Mouse (Mus musculus) CH12.LX (cell line): ENCODE measurements at regions not wholly inside any gene's neighbourhood (a gene's known extent, or its start where the extent isn't known, plus 50 kb on each side); places are given as distances from the start of the nearest gene placed in this dataset.

ENCODE experiments used
- DNase-seq: peaks from one replicate; pipeline ENCODE4 v3.0.0-alpha.2; 2013; ENCODE audit errors: extremely low read depth
- H3K27ac ChIP-seq: 2 replicates; pipeline ENCODE4 v1.5.1; 2012; ENCODE audit warnings: low read depth, mild to moderate bottlenecking, control low read depth, moderate library complexity; ENCODE audit not compliant: insufficient read depth
- H3K27me3 ChIP-seq: replicated peaks from 2 replicates; pipeline ENCODE3; 2012; ENCODE audit warnings: inconsistent platforms
- H3K36me3 ChIP-seq, 2 experiments: replicated peaks in 1 of 2; 2 replicates each; pipeline versions ENCODE3 to v1.6.1; 2012; ENCODE audit warnings: inconsistent platforms in 1 of 2, low read length in 1 of 2, mild to moderate bottlenecking in 1 of 2, mixed read lengths in 1 of 2, moderate library complexity in 1 of 2; ENCODE audit not compliant: control insufficient read depth in 1 of 2, insufficient read depth in 1 of 2
- H3K4me1 ChIP-seq, 2 experiments: 2 replicates each; pipeline ENCODE4 v1.6.1; 2012; ENCODE audit warnings: inconsistent platforms in 1 of 2, moderate library complexity in 1 of 2; ENCODE audit not compliant: insufficient read depth in 2 of 2, control insufficient read depth in 1 of 2
- H3K4me2 ChIP-seq: 2 replicates; pipeline ENCODE4 v1.6.1; 2012; ENCODE audit warnings: low read depth, mild to moderate bottlenecking, control low read depth; ENCODE audit not compliant: poor library complexity, insufficient read depth, severe bottlenecking
- H3K4me3 ChIP-seq, 3 experiments: fragments of 150-350 bp in 1 of 3; sonication (generic) in 1 of 3; replicated peaks in 1 of 3; 2 replicates each; pipeline versions ENCODE3 to v1.5.1; 2011 to 2012; ENCODE audit warnings: low read depth in 2 of 3, low read length in 2 of 3, mild to moderate bottlenecking in 2 of 3, moderate library complexity in 2 of 3, control low read depth in 1 of 3, improper control_type of control experiment in 1 of 3, inconsistent platforms in 1 of 3, mixed read lengths in 1 of 3; ENCODE audit not compliant: poor library complexity in 1 of 3
- H3K79me2 ChIP-seq: replicated peaks from 2 replicates; pipeline ENCODE4 v1.6.1; 2012; ENCODE audit warnings: mild to moderate bottlenecking, moderate library complexity; ENCODE audit not compliant: control insufficient read depth, poor library complexity, insufficient read depth, severe bottlenecking; ENCODE audit errors: extremely low read depth
- H3K9ac ChIP-seq: 2 replicates; pipeline ENCODE4 v1.6.1; 2012; ENCODE audit warnings: low read depth, mild to moderate bottlenecking, control low read depth, moderate library complexity; ENCODE audit not compliant: insufficient read depth
- H3K9me3 ChIP-seq: replicated peaks from 2 replicates; pipeline ENCODE3; 2012; ENCODE audit warnings: low read length, inconsistent platforms, mixed read lengths
- BHLHE40 ChIP-seq: IDR thresholded peaks from 2 replicates; pipeline ENCODE4 v1.6.1; 2011; ENCODE audit warnings: mild to moderate bottlenecking, low read depth, low read length, improper control_type of control experiment
- CHD1 ChIP-seq: IDR thresholded peaks from 2 replicates; pipeline ENCODE4 v1.6.1; 2012; ENCODE audit warnings: low read depth, low read length, improper control_type of control experiment, inconsistent platforms
- CTCF ChIP-seq, 2 experiments: IDR thresholded peaks in 1 of 2; conservative IDR thresholded peaks in 1 of 2; 2 replicates each; pipeline ENCODE4 v1.5.1; 2011 to 2012; ENCODE audit warnings: low read depth in 2 of 2, low read length in 2 of 2, improper control_type of control experiment in 1 of 2, inconsistent platforms in 1 of 2, mild to moderate bottlenecking in 1 of 2, moderate library complexity in 1 of 2
- E2F4 ChIP-seq: IDR thresholded peaks from 2 replicates; pipeline ENCODE4 v1.6.1; 2011; ENCODE audit warnings: low read depth, low read length, improper control_type of control experiment; ENCODE audit not compliant: insufficient replicate concordance
- ETS1 ChIP-seq: conservative IDR thresholded peaks from 2 replicates; pipeline ENCODE4 v1.6.1; 2012; ENCODE audit warnings: low read depth, mild to moderate bottlenecking, inconsistent platforms, low read length, improper control_type of control experiment, moderate library complexity
- IRF4 ChIP-seq: IDR thresholded peaks from 2 replicates; pipeline ENCODE4 v1.6.1; 2014; ENCODE audit warnings: low read depth, mild to moderate bottlenecking, inconsistent platforms, low read length, improper control_type of control experiment
- JUND ChIP-seq: conservative IDR thresholded peaks from 2 replicates; pipeline ENCODE4 v1.6.1; 2011; ENCODE audit warnings: low read depth, low read length, improper control_type of control experiment
- MAFK ChIP-seq: IDR thresholded peaks from 2 replicates; pipeline ENCODE4 v1.6.1; 2011; ENCODE audit warnings: low read length, improper control_type of control experiment; ENCODE audit not compliant: insufficient replicate concordance
- MAZ ChIP-seq: IDR thresholded peaks from 2 replicates; pipeline ENCODE4 v1.6.1; 2012; ENCODE audit warnings: low read depth, mild to moderate bottlenecking, inconsistent platforms, low read length, improper control_type of control experiment, moderate library complexity
- MEF2A ChIP-seq: IDR thresholded peaks from 2 replicates; pipeline ENCODE4 v1.6.1; 2014; ENCODE audit warnings: low read depth, mild to moderate bottlenecking, inconsistent platforms, low read length, improper control_type of control experiment, borderline replicate concordance
- MXI1 ChIP-seq: IDR thresholded peaks from 2 replicates; pipeline ENCODE4 v1.6.1; 2011; ENCODE audit warnings: mild to moderate bottlenecking, low read depth, low read length, improper control_type of control experiment
- NELFE ChIP-seq: IDR thresholded peaks from 2 replicates; pipeline ENCODE4 v1.6.1; 2011; ENCODE audit warnings: low read depth, low read length, improper control_type of control experiment
- NRF1 ChIP-seq: IDR thresholded peaks from 2 replicates; pipeline ENCODE4 v1.6.1; 2014; ENCODE audit warnings: low read depth, mild to moderate bottlenecking, inconsistent platforms, low read length, improper control_type of control experiment, moderate library complexity
- PAX5 ChIP-seq: IDR thresholded peaks from 2 replicates; pipeline ENCODE4 v1.6.1; 2012; ENCODE audit warnings: low read length, inconsistent platforms, mixed read lengths
- POLR2A ChIP-seq: IDR thresholded peaks from 2 replicates; pipeline ENCODE4 v1.6.1; 2011; ENCODE audit warnings: low read depth, mild to moderate bottlenecking, improper control_type of control experiment, low read length
- POLR2AphosphoS2 ChIP-seq: IDR thresholded peaks from 2 replicates; pipeline ENCODE4 v1.6.1; 2011; ENCODE audit warnings: low read depth, low read length, improper control_type of control experiment
- RCOR1 ChIP-seq: conservative IDR thresholded peaks from 2 replicates; pipeline ENCODE4 v1.6.1; 2012; ENCODE audit warnings: low read depth, mild to moderate bottlenecking, inconsistent platforms, low read length, improper control_type of control experiment
- TBP ChIP-seq: conservative IDR thresholded peaks from 2 replicates; pipeline ENCODE4 v1.6.1; 2011; ENCODE audit warnings: low read depth, low read length, improper control_type of control experiment
- TCF12 ChIP-seq: IDR thresholded peaks from 2 replicates; pipeline ENCODE4 v1.6.1; 2014; ENCODE audit warnings: low read depth, mild to moderate bottlenecking, inconsistent platforms, low read length, improper control_type of control experiment
- USF1 ChIP-seq: IDR thresholded peaks from 2 replicates; pipeline ENCODE4 v1.6.1; 2014; ENCODE audit warnings: low read depth, mild to moderate bottlenecking, inconsistent platforms, low read length, improper control_type of control experiment
- ZKSCAN1 ChIP-seq: IDR thresholded peaks from 2 replicates; pipeline ENCODE4 v1.6.1; 2012; ENCODE audit warnings: low read depth, inconsistent platforms, low read length, improper control_type of control experiment, borderline replicate concordance
- ZMIZ1 ChIP-seq: IDR thresholded peaks from 2 replicates; pipeline ENCODE4 v1.6.1; 2012; ENCODE audit warnings: low read depth, mild to moderate bottlenecking, inconsistent platforms, low read length, improper control_type of control experiment
- ZNF384 ChIP-seq: IDR thresholded peaks from 2 replicates; pipeline ENCODE4 v1.6.1; 2012; ENCODE audit warnings: low read depth, low read length, improper control_type of control experiment, inconsistent platforms
- dilution Hi-C: fragments of 300-500 bp; cut with MboI; formaldehyde crosslinking; loops from 2 replicates; pipeline ENCODE4 v1.14.3; 2020; ENCODE audit warnings: low sequenced_read_pairs; ENCODE audit not compliant: extremely low pct_unique_long_range_greater_than_20kb, extremely low pct_ligation_motif_present
- in situ Hi-C: fragments of 300-500 bp; cut with MboI; formaldehyde crosslinking; loops from 3 replicates; pipeline ENCODE4 v1.14.3; 2019; ENCODE audit warnings: low sequenced_read_pairs, low pct_ligation_motif_present, low pct_unique_long_range_greater_than_20kb, mixed read lengths

GRCm38 (mm10) chr10:98841860-98842259, 72.3 kb upstream of the Atp2b1 start (continued):
- peak; percentile 66; the same call in 1 of the 2 replicates for TF ChIP-seq TBP
- peak; percentile 28; the same call in 1 of the 2 replicates for TF ChIP-seq NELFE
- TF ChIP-seq USF1, result peak; percentile 65
- TF ChIP-seq MEF2A, result peak; percentile 23; the same call in 1 of the 2 replicates
- TF ChIP-seq CHD1, result no peak
- TF ChIP-seq MXI1, result no peak
- TF ChIP-seq CTCF (conservative IDR thresholded peaks at IDR 0.05 in 1 of 2, IDR thresholded peaks at IDR 0.05 in 1 of 2; ENCODE audit: low read depth in 2 of 2, low read length in 2 of 2), result peak in 1 of 2 experiments; percentile 16; a peak in 1 of 4 replicates
- TF ChIP-seq ETS1, result no peak
- no peak for TF ChIP-seq NRF1
- TF ChIP-seq ZMIZ1, result no peak
- no peak for TF ChIP-seq ZKSCAN1
- TF ChIP-seq E2F4, result no peak
- TF ChIP-seq JUND, result no peak
- peak; percentile 70; the same call in 1 of the 2 replicates for TF ChIP-seq IRF4

GRCm38 (mm10) chr10:98842721-98843120, 71.5 kb upstream of the Atp2b1 start:
- dilution Hi-C loops, result no loop called here
- Histone ChIP-seq H3K36me3 (no peaks in the 10 kb centered on the region), H3K27ac (peak overlapping the region; percentile 98), H3K4me3 (no peak overlapping the region), H3K79me2 (peaks cover 28% of the 10 kb centered on the region), H3K4me1 (peaks cover 7 to 24% of the 10 kb centered on the region in 2 experiments), H3K4me2 (0 out of 2 replicates have a peak overlapping the region, but pooled peaks have one; percentile 69), H3K9me3 (no peaks in the 10 kb centered on the region), H3K27me3 (no peaks in the 10 kb centered on the region), H3K9ac (peak overlapping the region; percentile 63; the same call in 1 of the 2 replicates)
- TF ChIP-seq CHD1 (no peak), TBP (no peak), BHLHE40 (no peak), TCF12 (no peak), MAFK (no peak), NRF1 (no peak), MXI1 (no peak), ZMIZ1 (no peak)
- DNase-seq, result no peak
- in situ Hi-C loops, result loop anchor here (5.0 to 25.0 kb wide), 3 partner anchors 70 to 355 kb away; partner anchors contain the start of gene Atp2b1

- H3K4me1 ChIP-seq, result no peaks in the 10 kb centered on the region
- no peak for DNase-seq
- no peaks in the 10 kb centered on the region for H3K9me3 ChIP-seq
- H3K4me3 ChIP-seq, result no peak overlapping the region
- no peaks in the 10 kb centered on the region for H3K27me3 ChIP-seq
- no peak for TF ChIP-seq RCOR1
- TF ChIP-seq ZMIZ1, result no peak
- no peak for TF ChIP-seq ETS1
- TF ChIP-seq BHLHE40, result no peak
- no peak for TF ChIP-seq ZNF384
- TF ChIP-seq IRF4, result no peak
- TF ChIP-seq MAFK, result no peak
- TF ChIP-seq TBP, result no peak
- no peak for TF ChIP-seq CHD1
- TF ChIP-seq MAZ, result no peak
- no peak for TF ChIP-seq PAX5
- no peak for TF ChIP-seq POLR2A
- TF ChIP-seq POLR2AphosphoS2, result no peak
- TF ChIP-seq CTCF (conservative IDR thresholded peaks at IDR 0.05 in 1 of 2, IDR thresholded peaks at IDR 0.05 in 1 of 2; ENCODE audit: low read depth in 2 of 2, low read length in 2 of 2), result no peak
- no peak overlapping the region for H3K9ac ChIP-seq
- no peaks in the 10 kb centered on the region for H3K36me3 ChIP-seq
- in situ Hi-C loops (loop anchor here (5.0 to 25.0 kb wide), 3 partner anchors 32 to 363 kb away; no protein-coding TSS in a partner anchor), dilution Hi-C loops (no loop called here)
- no peaks in the 10 kb centered on the region for H3K79me2 ChIP-seq
- H3K4me2 ChIP-seq, result no peak overlapping the region
- H3K27ac ChIP-seq, result no peak overlapping the region
These were observed 64.4 kb upstream of the Atp2b1 start for GRCm38 (mm10) chr10:98849851-98850250.
